Mouse (Mus musculus) brown adipose tissue, adult 24 weeks (tissue): ENCODE data around the gene Olfm2. TPM values are rescaled to one million over a fixed set of nuclear protein-coding genes. Genes with fewer than 3 reads are reported as not detected.
A peak's percentile ranks its signal among the peaks of the same experiment; 100 is the strongest.

Experiments used
- H3K27ac ChIP-seq: fragments of 200-500 bp; replicated peaks from 2 replicates; pipeline ENCODE4 v1.5.1; 2012; ENCODE audit warnings: low read depth, mild to moderate bottlenecking, low read length
- H3K4me1 ChIP-seq: fragments of 200-500 bp; 2 replicates; pipeline ENCODE4 v1.6.1; 2012; ENCODE audit warnings: low read length, mixed read lengths; ENCODE audit not compliant: control insufficient read depth, insufficient read depth, insufficient read length
- H3K4me3 ChIP-seq: fragments of 200-500 bp; 2 replicates; pipeline ENCODE4 v1.5.1; 2012; ENCODE audit warnings: low read depth, mild to moderate bottlenecking, low read length, moderate library complexity; ENCODE audit not compliant: insufficient read depth
- polyA plus RNA-seq: library from polyadenylated mRNA; stranded (reverse); fragments of >200 nt; gene quantifications from 2 replicates; pipeline ENCODE4 v1.2.4, GENCODE M21; 2012; ENCODE audit not compliant: missing spikeins, insufficient read depth, insufficient read length

Olfm2 gene
- polyA plus RNA-seq, 1 experiment, result not detected

- Histone ChIP-seq H3K27ac (no peak overlapping the region), H3K4me1 (peaks cover 7% of the 10 kb centered on the region; the same call in 1 of the 2 replicates)
Measured at GRCm38 (mm10) chr9:20729451-20729850, 16.7 kb downstream of the Olfm2 start.

GRCm38 (mm10) chr9:20727601-20728113 is 18.5 kb downstream of the Olfm2 start:
- Histone ChIP-seq H3K27ac (no peak overlapping the region), H3K4me3 (peak overlapping the region; percentile 47), H3K4me1 (peaks cover 7% of the 10 kb centered on the region; the same call in 1 of the 2 replicates)

More at GRCm38 (mm10) chr9:20729451-20729850, 16.7 kb downstream of the Olfm2 start:
- no peak overlapping the region for H3K4me3 ChIP-seq

GRCm38 (mm10) chr9:20726859-20727600 is 19.1 kb downstream of the Olfm2 start:
- Histone ChIP-seq H3K4me1 (peaks cover 7% of the 10 kb centered on the region; the same call in 1 of the 2 replicates), H3K27ac (no peak overlapping the region), H3K4me3 (peak overlapping the region; percentile 47)

- peak overlapping the region; percentile 47 for H3K4me3 ChIP-seq
Measured at GRCm38 (mm10) chr9:20726134-20726858, 19.9 kb downstream of the Olfm2 start.

GRCm38 (mm10) chr9:20721582-20721981 is 24.6 kb downstream of the Olfm2 start:
- Histone ChIP-seq H3K4me1 (peaks cover 3% of the 10 kb centered on the region; the same call in 1 of the 2 replicates), H3K4me3 (no peak overlapping the region)

More at GRCm38 (mm10) chr9:20726134-20726858, 19.9 kb downstream of the Olfm2 start:
- peaks cover 7% of the 10 kb centered on the region; the same call in 1 of the 2 replicates for H3K4me1 ChIP-seq
- H3K27ac ChIP-seq, result no peak overlapping the region

GRCm38 (mm10) chr9:20715332-20715731 is 30.8 kb downstream of the Olfm2 start:
- no peak overlapping the region for H3K4me3 ChIP-seq
- H3K27ac ChIP-seq, result no peak overlapping the region
- H3K4me1 ChIP-seq, result no peaks in the 10 kb centered on the region

More at GRCm38 (mm10) chr9:20721582-20721981, 24.6 kb downstream of the Olfm2 start:
- H3K27ac ChIP-seq, result no peak overlapping the region

GRCm38 (mm10) chr9:20713478-20713987 is 32.6 kb downstream of the Olfm2 start:
- Histone ChIP-seq H3K27ac (no peak overlapping the region), H3K4me1 (no peaks in the 10 kb centered on the region), H3K4me3 (no peak overlapping the region)

- H3K4me1 ChIP-seq, result no peaks in the 10 kb centered on the region
- no peak overlapping the region for H3K4me3 ChIP-seq
- H3K27ac ChIP-seq, result no peak overlapping the region
Measured at GRCm38 (mm10) chr9:20712934-20713477, 33.1 kb downstream of the Olfm2 start.

- H3K4me3 ChIP-seq, result no peak overlapping the region
- no peaks in the 10 kb centered on the region for H3K4me1 ChIP-seq
- H3K27ac ChIP-seq, result no peak overlapping the region
Measured at GRCm38 (mm10) chr9:20710471-20710870, 35.7 kb downstream of the Olfm2 start.

- no peak overlapping the region for H3K4me3 ChIP-seq
- H3K4me1 ChIP-seq, result no peaks in the 10 kb centered on the region
- no peak overlapping the region for H3K27ac ChIP-seq
Measured at GRCm38 (mm10) chr9:20705981-20706380, 40.2 kb downstream of the Olfm2 start.

- Histone ChIP-seq H3K4me3 (no peak overlapping the region), H3K27ac (no peak overlapping the region), H3K4me1 (no peaks in the 10 kb centered on the region)
Measured at GRCm38 (mm10) chr9:20705420-20705819, 40.7 kb downstream of the Olfm2 start.

GRCm38 (mm10) chr9:20703832-20704380 is 42.2 kb downstream of the Olfm2 start:
- Histone ChIP-seq H3K4me1 (no peaks in the 10 kb centered on the region), H3K4me3 (no peak overlapping the region), H3K27ac (no peak overlapping the region)

- Histone ChIP-seq H3K4me3 (no peak overlapping the region), H3K4me1 (no peaks in the 10 kb centered on the region), H3K27ac (no peak overlapping the region)
Measured at GRCm38 (mm10) chr9:20697466-20697865, 48.7 kb downstream of the Olfm2 start.

GRCm38 (mm10) chr9:20696107-20696712 is 49.9 kb downstream of the Olfm2 start:
- Histone ChIP-seq H3K4me3 (no peak overlapping the region), H3K4me1 (no peaks in the 10 kb centered on the region), H3K27ac (no peak overlapping the region)
